Mouse (Mus musculus) adrenal gland, postnatal 25 days (tissue): ENCODE data around the gene 4930523C07Rik. TPM values are rescaled to one million over a fixed set of nuclear protein-coding genes. Genes with fewer than 3 reads are reported as not detected.

Experiments
- DNase-seq: peaks from one replicate; pipeline ENCODE4 v3.0.0; 2021; ENCODE audit warnings: mixed read lengths
- total RNA-seq: library from RNA; stranded (reverse); gene quantifications from 2 replicates; pipeline ENCODE4 v1.2.3, GENCODE M21; 2021

The 4930523C07Rik gene
- total RNA-seq, 1 experiment from 2014 or later, result 8.7 TPM

- DNase-seq, result no peak
Observed at GRCm38 (mm10) chr1:160099659-160100302, 55.6 kb downstream of the 4930523C07Rik start.

- DNase-seq, result no peak
Observed at GRCm38 (mm10) chr1:160100996-160101395, 56.8 kb downstream of the 4930523C07Rik start.

GRCm38 (mm10) chr1:160105426-160105825 is 61.2 kb downstream of the 4930523C07Rik start:
- DNase-seq, result no peak

GRCm38 (mm10) chr1:160108604-160109003 is 64.4 kb downstream of the 4930523C07Rik start:
- DNase-seq, result no peak

- DNase-seq, result no peak
Observed at GRCm38 (mm10) chr1:160123957-160124356, 79.8 kb downstream of the 4930523C07Rik start.

Other genes starting within 250 kb of the 4930523C07Rik start
- gene Tnn, start 109.2 kb downstream of the 4930523C07Rik start, total RNA-seq, result 0.24 TPM in 2 replicates
- gene Mrps14, start 150.8 kb downstream of the 4930523C07Rik start, total RNA-seq, result 73.0 and 98.2 TPM in 2 replicates
- gene Cacybp, start 168.5 kb downstream of the 4930523C07Rik start, total RNA-seq, result 81.3 and 101 TPM in 2 replicates